Mouse (Mus musculus): ENCODE measurements at regions not wholly inside any gene's neighbourhood (a gene's known extent, or its start where the extent isn't known, plus 50 kb on each side); places are given as distances from the start of the nearest gene placed in this dataset.

GRCm38 (mm10) chr16:78067532-78068118 is 233.7 kb upstream of the Cxadr start:
- Histone ChIP-seq H3K36me3 (ENCODE audit: control insufficient read depth in 1 of 2, insufficient read depth in 2 of 2, low read length in 2 of 2) (no peaks in the 10 kb centered on the region), H3K4me1 (ENCODE audit: control insufficient read depth in 1 of 2, insufficient read depth in 2 of 2, low read length in 2 of 2) (no peaks in the 10 kb centered on the region), H3K9me3 (replicated peaks; ENCODE audit: insufficient read depth, low read length) (no peaks in the 10 kb centered on the region), H3K79me2 (ENCODE audit: control insufficient read depth, insufficient read depth, low read length, poor library complexity) (no peaks in the 10 kb centered on the region), H3K27me3 (ENCODE audit: control insufficient read depth in 1 of 2, insufficient read depth in 2 of 2, low read length in 2 of 2) (no peaks in the 10 kb centered on the region), H3K27ac (ENCODE audit: control insufficient read depth, low read depth, low read length) (no peak overlapping the region), H3K4me3 (ENCODE audit: control insufficient read depth in 1 of 2, insufficient read depth in 1 of 2, low read depth in 2 of 2, low read length in 2 of 2) (no peak overlapping the region), H3K9ac (ENCODE audit: control insufficient read depth, low read depth, low read length, poor library complexity, severe bottlenecking) (no peak overlapping the region)
- no peak for DNase-seq (ENCODE audit: low read depth, low spot score)
- TF ChIP-seq UBTF (IDR thresholded peaks at IDR 0.05; ENCODE audit: borderline replicate concordance, insufficient read depth, low read depth, low read length), result no peak
- TF ChIP-seq ZKSCAN1 (IDR thresholded peaks at IDR 0.05; ENCODE audit: low read depth, low read length), result no peak
- TF ChIP-seq RCOR1 (IDR thresholded peaks at IDR 0.05; ENCODE audit: low read depth, low read length), result no peak
- TF ChIP-seq TAL1 (IDR thresholded peaks at IDR 0.05; ENCODE audit: low read length), result no peak
- no peak for TF ChIP-seq JUND (IDR thresholded peaks at IDR 0.05; ENCODE audit: low read depth, low read length)
- TF ChIP-seq CHD2 (IDR thresholded peaks at IDR 0.05; ENCODE audit: low read length), result no peak
- no peak for TF ChIP-seq ETS1 (IDR thresholded peaks at IDR 0.05; ENCODE audit: low read depth, low read length)
- TF ChIP-seq CTCF (IDR thresholded peaks at IDR 0.05 in 2 of 3, conservative IDR thresholded peaks at IDR 0.05 in 1 of 3; ENCODE audit: control insufficient read depth in 1 of 3, insufficient read depth in 1 of 3, low read depth in 2 of 3, low read length in 3 of 3, poor library complexity in 1 of 3, severe bottlenecking in 1 of 3), result no peak
- TF ChIP-seq ELF1 (IDR thresholded peaks at IDR 0.05; ENCODE audit: low read depth, low read length), result no peak
- no peak for TF ChIP-seq BHLHE40 (IDR thresholded peaks at IDR 0.05; ENCODE audit: borderline replicate concordance, low read depth, low read length)
- no peak for TF ChIP-seq POLR2AphosphoS2 (IDR thresholded peaks at IDR 0.05; ENCODE audit: low read length)
- no peak for TF ChIP-seq POLR2AphosphoS5 (IDR thresholded peaks at IDR 0.05; ENCODE audit: borderline replicate concordance, low read depth, low read length)
- TF ChIP-seq ZNF384 (IDR thresholded peaks at IDR 0.05; ENCODE audit: low read depth, low read length), result no peak
- TF ChIP-seq USF2 (IDR thresholded peaks at IDR 0.05; ENCODE audit: borderline replicate concordance in 1 of 2, insufficient read depth in 1 of 2, low read depth in 1 of 2, low read length in 2 of 2), result no peak
- TF ChIP-seq SMC3 (IDR thresholded peaks at IDR 0.05; ENCODE audit: low read depth, low read length), result no peak

- no peak overlapping the region for H3K4me3 ChIP-seq (ENCODE audit: control insufficient read depth in 1 of 2, insufficient read depth in 1 of 2, low read depth in 2 of 2, low read length in 2 of 2)
- H3K9ac ChIP-seq (ENCODE audit: control insufficient read depth, low read depth, low read length, poor library complexity, severe bottlenecking), result no peak overlapping the region
- no peak for DNase-seq (ENCODE audit: low read depth, low spot score)
- no peak for TF ChIP-seq ZKSCAN1 (IDR thresholded peaks at IDR 0.05; ENCODE audit: low read depth, low read length)
- no peak for TF ChIP-seq RCOR1 (IDR thresholded peaks at IDR 0.05; ENCODE audit: low read depth, low read length)
- no peak for TF ChIP-seq CHD1 (IDR thresholded peaks at IDR 0.05; ENCODE audit: low read depth, low read length)
- TF ChIP-seq E2F4 (IDR thresholded peaks at IDR 0.05; ENCODE audit: borderline replicate concordance, low read depth, low read length), result no peak
- TF ChIP-seq TAL1 (IDR thresholded peaks at IDR 0.05; ENCODE audit: low read length), result no peak
- TF ChIP-seq RAD21 (IDR thresholded peaks at IDR 0.05; ENCODE audit: low read depth, low read length), result no peak
- no peak for TF ChIP-seq ELF1 (IDR thresholded peaks at IDR 0.05; ENCODE audit: low read depth, low read length)
- TF ChIP-seq POLR2A (IDR thresholded peaks at IDR 0.05; ENCODE audit: control insufficient read depth in 1 of 2, insufficient read depth in 1 of 2, low read depth in 1 of 2, low read length in 2 of 2, poor library complexity in 1 of 2), result no peak
- no peak for TF ChIP-seq MXI1 (IDR thresholded peaks at IDR 0.05; ENCODE audit: low read depth, low read length)
- H3K9me3 ChIP-seq (replicated peaks; ENCODE audit: insufficient read depth, low read length), result no peaks in the 10 kb centered on the region
- no peak overlapping the region for H3K27ac ChIP-seq (ENCODE audit: control insufficient read depth, low read depth, low read length)
- H3K4me1 ChIP-seq (ENCODE audit: control insufficient read depth in 1 of 2, insufficient read depth in 2 of 2, low read length in 2 of 2), result no peaks in the 10 kb centered on the region
- H3K36me3 ChIP-seq (ENCODE audit: control insufficient read depth in 1 of 2, insufficient read depth in 2 of 2, low read length in 2 of 2), result no peaks in the 10 kb centered on the region
- H3K79me2 ChIP-seq (ENCODE audit: control insufficient read depth, insufficient read depth, low read length, poor library complexity), result no peaks in the 10 kb centered on the region
- H3K27me3 ChIP-seq (ENCODE audit: control insufficient read depth in 1 of 2, insufficient read depth in 2 of 2, low read length in 2 of 2), result no peaks in the 10 kb centered on the region; a peak in 1 of 4 replicates
Measured at GRCm38 (mm10) chr16:78060516-78060915, 240.8 kb upstream of the Cxadr start.
